Mouse (Mus musculus): ENCODE results near the gene Enox1.

Gene Enox1

DNA sequence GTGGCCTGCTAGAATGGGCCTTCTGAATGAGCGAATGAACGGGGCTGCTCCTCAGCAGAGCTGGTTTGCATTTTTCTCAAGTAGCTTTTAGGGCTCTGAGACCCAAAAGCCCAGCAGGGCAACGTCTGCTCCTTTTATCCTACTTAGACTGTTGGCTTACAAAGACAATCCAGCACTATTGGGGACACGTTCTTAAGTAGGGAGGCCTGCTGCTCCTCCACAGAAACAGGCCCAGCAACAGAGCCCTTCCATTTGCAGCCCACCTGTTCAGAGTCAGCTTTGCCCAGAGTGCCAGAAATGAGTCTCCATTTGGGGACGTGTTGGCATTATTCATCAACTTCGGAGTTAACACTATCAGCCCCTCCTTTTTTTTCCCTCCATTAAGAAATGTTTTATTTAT is 548.4 kb downstream of the Enox1 start:
- DNase-seq (ENCODE audit: low read depth) = no peak

DNA sequence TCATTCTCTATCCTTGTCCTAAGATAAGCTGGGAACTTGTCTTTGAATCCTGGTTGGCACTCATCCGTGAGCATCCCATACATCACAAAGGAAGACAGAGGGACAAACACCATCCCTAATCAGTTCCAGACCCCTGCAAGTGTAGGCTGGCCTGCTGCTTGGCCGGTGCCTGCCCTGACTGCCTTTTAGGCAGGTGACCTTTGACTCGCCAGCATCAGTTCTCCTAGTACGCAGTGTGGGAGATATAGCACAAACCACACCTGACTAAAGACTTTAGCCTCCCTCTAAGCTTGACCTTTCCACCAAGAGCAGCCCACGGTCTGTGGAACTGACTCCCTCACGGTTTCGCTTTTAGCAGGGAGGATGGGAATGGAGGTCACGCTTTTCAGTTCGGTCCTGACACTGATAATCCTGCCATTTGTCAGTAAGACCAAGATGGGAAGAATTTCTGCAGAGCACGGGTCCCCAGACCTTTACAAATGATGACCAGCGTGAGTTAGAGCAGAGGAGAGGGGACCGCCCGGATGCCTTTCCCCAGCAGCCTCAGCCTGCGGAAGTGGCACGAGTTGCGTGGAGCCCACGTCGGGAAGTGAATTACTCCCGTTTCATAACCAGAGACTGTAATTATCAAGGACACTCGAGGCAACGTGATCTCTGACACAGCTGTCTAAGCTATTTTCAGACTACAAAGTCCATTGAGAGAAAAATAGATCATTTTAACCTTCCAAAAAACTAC is 550.1 kb downstream of the Enox1 start:
- no peak for DNase-seq (ENCODE audit: low read depth)

DNA sequence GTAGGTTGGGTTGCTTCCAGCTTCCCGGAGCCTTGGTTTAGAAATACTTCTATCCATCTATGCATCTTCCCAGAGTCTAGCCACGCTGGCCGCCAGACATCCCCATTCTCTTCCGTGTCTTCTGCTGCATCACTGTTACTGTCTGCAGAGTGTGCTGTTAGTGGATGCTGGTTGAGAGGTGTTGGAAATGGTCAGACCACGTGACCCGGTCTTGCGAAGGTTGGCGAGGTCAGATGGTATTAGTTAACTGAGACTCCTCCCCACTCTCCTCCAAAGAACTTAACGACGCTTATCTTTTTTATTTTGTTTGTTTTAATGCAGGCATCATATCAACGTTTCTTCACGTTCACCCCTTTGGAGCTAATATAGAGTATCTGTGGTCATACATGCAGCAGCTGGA is 550.7 kb downstream of the Enox1 start:
- no peak for DNase-seq (ENCODE audit: low read depth)

DNA sequence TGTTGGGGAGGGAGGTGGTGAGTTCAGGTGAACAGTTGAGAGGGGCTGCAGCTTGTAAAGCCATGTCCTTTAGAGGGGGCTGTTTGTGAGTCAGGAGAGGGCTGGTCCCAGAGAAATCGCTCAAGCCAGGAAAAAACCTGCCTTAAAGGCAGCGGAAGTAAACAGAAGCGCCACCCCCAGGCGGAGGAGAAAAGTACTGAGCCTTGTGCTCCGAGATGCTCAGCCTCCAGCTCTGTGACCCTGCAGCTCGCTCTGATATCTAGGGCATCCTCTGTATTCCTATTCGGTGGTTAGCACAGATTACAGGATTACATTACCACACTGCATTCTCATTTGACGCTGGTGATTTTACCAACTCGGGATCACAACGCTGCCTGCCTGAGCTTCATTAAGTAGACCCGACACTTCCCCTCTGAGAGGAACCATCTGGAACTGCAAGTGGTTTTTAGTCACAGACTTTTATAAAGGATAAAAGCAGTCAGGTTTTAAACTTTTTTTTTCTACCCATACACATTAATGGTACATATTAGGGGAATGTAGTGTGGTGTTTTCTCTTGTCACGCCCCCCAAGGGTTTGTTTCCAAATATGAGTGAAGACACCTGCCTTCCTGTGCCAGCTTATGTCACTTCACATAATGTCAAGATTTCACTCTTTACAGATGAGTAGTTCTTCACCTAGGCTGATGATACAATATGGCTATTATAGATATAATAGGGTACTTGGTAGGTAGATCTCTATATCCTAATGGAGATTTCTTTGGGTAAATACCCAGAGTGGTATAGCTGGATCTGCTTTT is 552.0 kb downstream of the Enox1 start:
- no peak for DNase-seq (ENCODE audit: low read depth)

DNA sequence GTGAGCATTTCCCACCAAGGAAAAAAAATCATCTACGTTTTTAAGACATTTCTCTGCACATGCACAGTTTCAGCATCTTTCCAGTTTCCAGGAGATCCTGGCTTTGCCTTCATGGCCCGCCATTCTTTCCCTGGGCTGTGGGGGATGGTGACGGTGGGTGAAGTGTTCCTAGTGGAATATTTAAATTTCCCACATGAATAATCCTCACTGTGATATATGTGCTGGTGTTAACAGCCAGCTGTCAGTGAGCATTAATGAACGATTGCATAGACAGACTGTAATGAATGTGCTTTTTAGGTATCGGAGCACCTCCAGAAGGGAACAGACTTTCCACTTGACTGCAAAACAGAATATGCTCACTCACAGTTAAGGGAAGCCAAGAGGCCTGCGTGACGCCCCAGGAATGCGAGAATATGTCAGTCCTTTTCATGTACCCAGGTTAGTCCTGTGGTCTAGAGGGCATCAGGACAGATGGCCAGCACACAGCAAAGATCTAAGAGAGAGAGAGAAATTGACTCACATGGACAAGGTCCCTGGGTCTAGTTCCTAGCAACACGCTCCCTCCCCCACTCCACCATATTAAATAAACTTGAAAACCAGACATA is 558.5 kb downstream of the Enox1 start:
- no peak for DNase-seq (ENCODE audit: low read depth)

DNA sequence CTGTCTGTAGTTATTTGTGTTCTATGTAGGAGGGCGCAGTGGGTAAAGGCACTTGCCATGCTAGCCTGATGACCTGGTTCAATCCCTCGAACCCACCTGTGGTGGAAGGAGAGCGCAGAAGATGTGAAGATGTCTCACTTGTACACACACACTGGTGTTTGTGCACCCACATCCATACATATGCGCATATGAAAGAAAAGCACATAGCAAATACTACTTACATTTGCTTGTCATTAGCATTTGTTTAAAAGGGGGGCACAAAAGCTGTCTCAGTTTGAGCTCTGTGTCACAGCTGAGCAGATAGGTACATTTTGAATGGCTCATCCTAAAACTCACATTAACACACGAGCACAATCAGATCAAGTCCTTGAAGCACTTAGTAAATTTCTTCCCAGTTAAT is 560.4 kb downstream of the Enox1 start:
- no peak for DNase-seq (ENCODE audit: low read depth)

DNA sequence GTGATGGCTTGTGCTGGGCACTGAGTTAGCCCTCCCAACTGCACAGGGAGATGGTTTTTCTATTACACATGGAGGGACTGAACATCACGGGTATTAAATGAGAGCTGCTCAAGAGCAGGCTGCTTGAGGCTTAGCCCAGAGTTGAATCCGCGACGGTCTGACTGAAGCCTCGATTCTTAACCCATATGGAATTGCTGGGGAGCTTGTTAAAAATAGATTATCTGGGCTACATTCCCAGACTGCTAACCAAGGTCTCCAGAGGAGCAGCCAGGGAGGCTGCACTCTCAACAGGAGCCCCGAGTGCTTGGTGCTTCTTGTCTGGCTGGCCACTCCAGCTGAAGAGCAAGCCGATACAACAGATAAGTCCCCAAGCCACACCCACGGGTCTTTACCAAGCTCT is 562.3 kb downstream of the Enox1 start:
- DNase-seq (ENCODE audit: low read depth) = no peak

DNA sequence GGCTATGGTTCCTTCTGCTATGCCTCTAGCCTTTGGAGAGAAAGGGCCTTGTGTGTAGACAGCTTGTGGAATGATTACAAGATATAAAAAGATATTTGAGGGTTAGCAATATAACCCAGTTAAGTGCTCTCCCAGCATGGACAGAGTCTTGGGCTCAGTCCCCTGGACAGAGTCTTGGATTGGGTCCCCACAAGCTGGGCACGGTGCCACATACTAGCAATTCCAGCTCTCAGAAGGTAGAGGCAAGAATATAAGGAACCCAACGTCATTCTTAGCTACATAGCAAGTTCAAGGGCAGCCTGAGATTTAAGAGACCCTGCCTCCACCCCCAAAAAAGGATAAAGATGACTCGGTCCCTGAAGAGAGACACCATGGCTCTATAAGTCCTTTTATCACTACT is 581.5 kb downstream of the Enox1 start:
- DNase-seq (ENCODE audit: low read depth) = no peak

DNA sequence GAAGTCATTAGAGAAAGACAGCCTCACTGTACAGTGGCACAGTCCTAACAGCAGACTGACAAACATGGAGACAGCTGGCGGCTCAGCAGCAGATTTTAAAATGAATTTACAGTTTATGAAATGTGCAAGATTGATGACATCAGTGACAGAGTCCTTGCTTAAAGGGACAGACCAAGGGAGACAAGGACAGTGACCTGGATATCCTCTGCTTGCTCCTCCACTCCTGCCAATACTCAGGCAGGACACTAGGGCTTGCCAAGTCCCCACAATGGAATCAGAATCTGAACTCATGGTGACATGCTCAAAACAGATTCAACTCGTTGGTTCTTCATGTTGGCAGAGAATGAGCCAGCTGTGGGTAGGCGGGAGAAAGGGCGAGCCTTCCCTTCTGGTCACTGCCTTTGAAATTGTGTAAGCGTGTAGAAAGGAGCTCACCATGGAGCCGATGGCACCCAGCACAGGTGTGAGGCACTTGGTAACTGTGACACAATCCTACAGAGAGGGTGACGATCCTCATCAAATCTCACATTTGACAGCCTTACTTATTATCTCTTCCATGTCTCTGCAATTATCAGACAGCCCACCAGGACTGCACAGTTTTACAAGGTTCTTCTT is 582.3 kb downstream of the Enox1 start:
- DNase-seq (ENCODE audit: low read depth) = no peak

DNA sequence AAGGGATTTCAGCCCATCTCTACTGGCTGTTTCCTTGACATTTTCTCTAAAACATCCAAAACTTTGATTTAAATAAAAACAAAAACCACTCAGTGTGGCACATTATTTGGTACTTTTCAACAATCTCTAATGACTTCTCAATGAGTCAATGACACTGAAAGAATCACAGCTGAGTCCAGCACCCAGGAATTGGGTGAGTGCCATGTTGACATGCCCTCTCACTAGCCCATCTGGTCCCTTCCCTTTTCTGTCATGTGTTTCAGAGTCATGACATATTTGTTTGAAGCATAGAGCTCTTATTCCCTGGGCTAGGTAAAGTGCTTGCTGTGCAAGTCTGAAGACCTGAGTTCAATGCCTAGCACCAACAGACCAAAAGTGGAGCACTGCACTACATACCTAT is 582.8 kb downstream of the Enox1 start:
- DNase-seq (ENCODE audit: low read depth) = no peak

DNA sequence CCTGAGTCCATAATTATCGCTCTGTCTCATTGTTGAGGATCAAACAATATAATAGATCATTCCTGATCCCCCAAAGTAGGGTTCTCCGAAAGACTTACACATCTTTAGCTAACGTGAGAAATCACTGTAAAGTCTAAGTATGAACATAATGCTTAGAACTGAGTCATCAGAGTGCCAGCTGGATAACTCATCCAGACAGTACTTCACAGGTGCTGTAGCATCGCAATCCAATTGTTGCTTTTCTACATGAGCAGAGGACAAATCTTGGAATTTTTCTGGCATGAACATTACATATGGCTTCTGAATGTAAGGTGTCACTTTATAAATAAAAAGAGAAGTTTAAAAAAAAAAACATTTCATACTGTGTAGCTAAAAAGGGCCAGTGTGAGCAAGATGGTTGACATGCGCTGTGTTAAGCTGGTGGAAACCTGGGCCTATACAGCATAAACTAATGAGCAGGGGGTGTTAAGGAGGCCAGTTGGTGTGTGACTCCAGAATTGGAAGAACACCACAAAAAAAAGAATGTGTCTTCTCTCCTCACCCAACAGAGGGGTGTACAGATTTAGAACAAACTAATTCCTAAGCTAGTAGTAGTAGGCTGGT is 588.2 kb downstream of the Enox1 start:
- DNase-seq (ENCODE audit: low read depth) = no peak

DNA sequence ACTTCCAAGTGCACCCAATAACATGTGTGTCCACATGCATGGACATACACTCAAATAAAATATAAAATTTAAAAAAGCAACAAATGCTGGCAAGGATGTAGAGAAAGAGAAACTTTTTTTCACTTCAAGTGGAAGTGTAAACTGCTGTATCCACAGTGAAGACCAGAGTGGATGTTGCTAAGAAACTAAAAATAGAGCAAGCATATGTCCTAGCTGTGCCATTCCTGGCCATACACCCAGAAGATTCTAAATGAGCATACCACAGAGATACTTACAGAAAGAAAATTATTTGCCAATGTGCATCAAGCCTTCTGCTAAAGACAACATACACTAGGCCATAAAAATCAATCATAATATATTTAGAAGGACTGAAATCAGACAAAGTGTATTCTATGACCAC is 592.4 kb downstream of the Enox1 start:
- DNase-seq (ENCODE audit: low read depth) = no peak
